Mouse (Mus musculus) ES-E14 (cell line): Measurements from ENCODE around the gene Rab15.

Experiments used
- HCFC1 ChIP-seq: IDR thresholded peaks from 2 replicates; pipeline ENCODE4 v1.6.1; 2012; ENCODE audit warnings: low read length, inconsistent platforms, borderline replicate concordance; ENCODE audit not compliant: insufficient read depth
- MAFK ChIP-seq: IDR thresholded peaks from 2 replicates; pipeline ENCODE4 v1.6.1; 2014; ENCODE audit warnings: mild to moderate bottlenecking, low read depth, low read length, inconsistent platforms; ENCODE audit not compliant: insufficient read depth
- ZC3H11A ChIP-seq: IDR thresholded peaks from 2 replicates; pipeline ENCODE4 v1.6.1; 2012; ENCODE audit warnings: low read depth, mild to moderate bottlenecking, inconsistent platforms, low read length, borderline replicate concordance

DNA sequence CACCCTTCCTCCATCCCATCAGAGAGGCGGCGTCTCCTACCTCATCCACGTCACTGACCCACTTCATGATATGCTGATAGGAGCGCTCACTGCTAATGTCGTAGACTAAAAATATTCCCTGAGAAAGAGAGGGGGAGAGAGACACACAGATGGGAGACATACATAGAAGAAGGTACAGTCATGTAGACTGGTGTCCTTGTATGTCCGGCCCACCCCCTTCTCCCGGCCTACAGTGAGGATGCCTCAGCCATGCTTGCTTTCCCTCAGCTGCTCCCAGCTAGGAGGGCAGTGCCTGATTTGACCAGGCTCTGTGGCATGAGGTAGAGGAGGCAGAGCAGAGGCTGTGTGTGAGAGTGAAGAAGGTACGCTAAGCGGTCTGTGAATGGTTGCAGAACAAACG is 19.7 kb downstream of the Rab15 start:
- TF ChIP-seq ZC3H11A (no peak), MAFK (no peak), HCFC1 (no peak)
